Mouse (Mus musculus) ES-E14 (cell line): ENCODE measurements around the gene Pced1b. TPM values are rescaled to one million over a fixed set of nuclear protein-coding genes. Genes with fewer than 3 reads are reported as not detected.
"Not testable (repeated sequence)": the region's sequence is repeated elsewhere in the genome, so short reads cannot be mapped to it uniquely, and the experiment has no call there.

Experiments used
- DNase-seq: peaks from one replicate; pipeline ENCODE4 v3.0.0-alpha.2; 2013; ENCODE audit warnings: low read depth, low spot score
- H3K27ac ChIP-seq: 2 replicates; pipeline ENCODE4 v1.5.1; 2012; ENCODE audit warnings: low read depth, mild to moderate bottlenecking, low read length, moderate library complexity, mixed read lengths; ENCODE audit not compliant: poor library complexity, insufficient read depth, severe bottlenecking
- H3K36me3 ChIP-seq: 2 replicates; pipeline ENCODE4 v1.6.1; 2012; ENCODE audit warnings: mild to moderate bottlenecking, low read length, moderate library complexity, mixed read lengths; ENCODE audit not compliant: control insufficient read depth, poor library complexity, insufficient read depth, severe bottlenecking
- H3K4me1 ChIP-seq, 2 experiments: fragments of 150-350 bp in 1 of 2; sonication (generic) in 1 of 2; 2 replicates each; pipeline ENCODE4 v1.6.1; 2012; ENCODE audit warnings: low read length in 2 of 2, mild to moderate bottlenecking in 1 of 2, mixed read lengths in 1 of 2; ENCODE audit not compliant: control insufficient read depth in 2 of 2, insufficient read depth in 2 of 2, poor library complexity in 1 of 2
- H3K4me3 ChIP-seq, 2 experiments: fragments of 150-350 bp in 1 of 2; sonication (generic) in 1 of 2; 2 replicates each; pipeline ENCODE4 v1.5.1; 2012; ENCODE audit warnings: low read length in 2 of 2, low read depth in 1 of 2, mild to moderate bottlenecking in 1 of 2, mixed read lengths in 1 of 2; ENCODE audit not compliant: insufficient read depth in 1 of 2, poor library complexity in 1 of 2, severe bottlenecking in 1 of 2
- H3K9ac ChIP-seq: 2 replicates; pipeline ENCODE4 v1.6.1; 2012; ENCODE audit warnings: low read depth, mild to moderate bottlenecking, low read length, mixed read lengths; ENCODE audit not compliant: poor library complexity, insufficient read depth, severe bottlenecking
- H3K9me3 ChIP-seq: fragments of 150-350 bp; sonication (generic); 2 replicates; pipeline ENCODE4 v1.6.1; 2012; ENCODE audit warnings: low read depth, mild to moderate bottlenecking, low read length; ENCODE audit not compliant: control insufficient read depth, insufficient read depth
- CHD2 ChIP-seq: IDR thresholded peaks from 2 replicates; pipeline ENCODE4 v1.6.1; 2014; ENCODE audit warnings: mild to moderate bottlenecking, low read depth, low read length, inconsistent platforms
- HCFC1 ChIP-seq: IDR thresholded peaks from 2 replicates; pipeline ENCODE4 v1.6.1; 2012; ENCODE audit warnings: low read length, inconsistent platforms, borderline replicate concordance; ENCODE audit not compliant: insufficient read depth
- MAFK ChIP-seq: IDR thresholded peaks from 2 replicates; pipeline ENCODE4 v1.6.1; 2014; ENCODE audit warnings: mild to moderate bottlenecking, low read depth, low read length, inconsistent platforms; ENCODE audit not compliant: insufficient read depth
- ZC3H11A ChIP-seq: IDR thresholded peaks from 2 replicates; pipeline ENCODE4 v1.6.1; 2012; ENCODE audit warnings: low read depth, mild to moderate bottlenecking, inconsistent platforms, low read length, borderline replicate concordance
- ZNF384 ChIP-seq: IDR thresholded peaks from 2 replicates; pipeline ENCODE4 v1.6.1; 2012; ENCODE audit warnings: low read depth, low read length, inconsistent platforms
- in situ Hi-C, 2 experiments: fragments of 600-800 bp; cut with MboI; formaldehyde crosslinking; loops; one replicate each; pipeline ENCODE4 v1.15.1; 2025; ENCODE audit warnings: low sequenced_read_pairs in 2 of 2, inconsistent platforms in 1 of 2; ENCODE audit not compliant: unreplicated experiment in 2 of 2
- total RNA-seq: library from RNA; depleted of rRNA; stranded (reverse); fragments of 300-350 nt; gene quantifications from 2 replicates; pipeline ENCODE4 v1.2.3, GENCODE M21; 2012

Gene Pced1b
- total RNA-seq, 1 experiment: 29.0 TPM

GRCm38 (mm10) chr15:97209754-97210153, 37.2 kb upstream of the Pced1b start:
- in situ Hi-C loops, H3K9ac ChIP-seq, H3K36me3 ChIP-seq, DNase-seq, H3K27ac ChIP-seq, H3K4me1 ChIP-seq, H3K4me3 ChIP-seq, H3K9me3 ChIP-seq: not testable (repeated sequence)
- TF ChIP-seq MAFK: peak; percentile 70

DNA sequence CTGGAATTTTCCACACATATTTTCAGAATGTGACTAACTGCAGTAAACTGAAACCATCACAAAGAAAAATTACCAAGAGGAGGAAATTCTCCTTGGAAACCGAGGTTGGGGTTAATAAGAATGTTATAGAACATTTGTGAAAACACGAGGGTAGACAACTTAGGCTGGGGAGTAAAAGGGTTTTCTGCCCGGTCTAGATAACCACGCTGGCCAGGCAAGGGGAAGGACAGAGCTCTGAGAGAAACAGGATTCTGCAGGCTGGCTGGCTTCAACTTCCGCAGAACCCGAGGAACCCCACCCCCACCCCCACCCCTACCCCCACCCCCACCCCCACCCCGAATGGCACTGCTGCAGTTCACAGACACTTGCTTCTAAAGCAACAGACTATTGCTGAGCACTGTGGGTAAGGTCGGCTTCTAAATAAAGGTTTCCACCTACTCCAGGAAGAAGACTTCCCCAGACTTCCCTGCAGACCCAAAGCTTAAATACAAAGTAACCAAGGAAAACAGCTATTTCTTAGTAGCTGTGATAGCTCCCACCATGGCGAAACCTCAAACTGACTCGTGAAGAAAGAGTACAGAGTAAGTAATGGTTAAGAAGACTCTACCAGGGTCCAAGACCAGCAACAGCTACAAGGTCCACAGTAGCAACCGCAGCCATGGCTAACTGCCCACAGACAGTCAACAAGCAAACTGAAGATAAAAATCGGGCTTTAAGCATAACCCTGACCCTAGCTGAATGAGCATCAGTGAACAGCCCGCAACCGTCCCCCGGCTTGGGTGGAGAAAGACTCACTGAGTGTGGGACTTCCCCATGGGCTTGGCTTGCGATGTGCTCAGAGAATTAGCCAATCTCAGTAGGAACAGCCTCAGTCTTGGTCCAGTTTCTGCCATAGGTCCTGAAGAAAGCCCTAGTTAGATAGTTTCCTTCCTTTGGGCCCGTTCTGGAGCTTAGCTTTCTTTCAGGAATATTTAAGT, 34.1 kb upstream of the Pced1b start:
- Histone ChIP-seq H3K4me1 (no peaks in the 10 kb centered on the region; a peak in 1 of 4 replicates), H3K27ac (no peak overlapping the region), H3K36me3 (no peaks in the 10 kb centered on the region), H3K4me3 (no peak overlapping the region), H3K9me3 (no peaks in the 10 kb centered on the region), H3K9ac (no peak overlapping the region)
- TF ChIP-seq CHD2 (no peak), ZC3H11A (no peak), HCFC1 (no peak), ZNF384 (no peak), MAFK (no peak)
- no peak for DNase-seq
- in situ Hi-C loops: no loop called here

GRCm38 (mm10) chr15:97216843-97217242, 30.1 kb upstream of the Pced1b start:
- H3K27ac ChIP-seq: no peak overlapping the region; the same call in 1 of the 2 replicates
- H3K9ac ChIP-seq: no peak overlapping the region
- no peaks in the 10 kb centered on the region for H3K36me3 ChIP-seq
- H3K4me3 ChIP-seq: no peak overlapping the region
- no peak for TF ChIP-seq ZC3H11A
- no peak for TF ChIP-seq CHD2
- no peak for TF ChIP-seq HCFC1
- TF ChIP-seq MAFK: no peak
- TF ChIP-seq ZNF384: no peak
- in situ Hi-C loops: no loop called here
- H3K9me3 ChIP-seq: no peaks in the 10 kb centered on the region
- DNase-seq: no peak
- H3K4me1 ChIP-seq: no peaks in the 10 kb centered on the region; a peak in 1 of 4 replicates

DNA sequence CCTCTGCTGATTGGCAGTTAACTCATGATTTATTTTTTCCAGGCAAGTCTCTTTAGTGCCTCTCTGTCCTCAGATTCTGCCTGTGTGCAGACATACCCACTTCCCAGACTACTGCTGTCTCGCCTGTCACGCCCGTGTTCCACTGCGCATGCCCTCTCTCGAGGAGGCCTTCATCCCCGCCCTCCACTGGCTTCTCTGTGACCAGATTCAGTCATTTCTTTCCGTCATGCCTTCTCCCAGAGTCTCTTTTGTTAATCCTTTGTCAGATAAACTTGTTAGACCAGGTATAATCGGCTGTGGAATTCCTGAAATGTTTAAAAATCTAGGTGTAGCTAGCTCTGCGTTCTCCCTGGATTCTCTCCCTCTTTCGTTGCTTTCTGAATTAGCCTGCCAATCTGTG, 23.5 kb upstream of the Pced1b start:
- H3K4me3 ChIP-seq: no peak overlapping the region
- in situ Hi-C loops: no loop called here
- no peak for TF ChIP-seq ZC3H11A
- no peak for TF ChIP-seq CHD2
- TF ChIP-seq ZNF384: no peak
- TF ChIP-seq HCFC1: no peak
- no peak for TF ChIP-seq MAFK
- H3K27ac ChIP-seq: no peak overlapping the region
- no peak overlapping the region for H3K9ac ChIP-seq
- H3K4me1 ChIP-seq: no peaks in the 10 kb centered on the region
- no peak for DNase-seq
- H3K36me3 ChIP-seq: no peaks in the 10 kb centered on the region
- no peaks in the 10 kb centered on the region for H3K9me3 ChIP-seq

GRCm38 (mm10) chr15:97224003-97224402, 22.9 kb upstream of the Pced1b start:
- Histone ChIP-seq H3K27ac (no peak overlapping the region), H3K4me3 (no peak overlapping the region), H3K9me3 (no peaks in the 10 kb centered on the region), H3K36me3 (no peaks in the 10 kb centered on the region), H3K9ac (no peak overlapping the region), H3K4me1 (no peaks in the 10 kb centered on the region)
- TF ChIP-seq MAFK (no peak), HCFC1 (no peak)
- in situ Hi-C loops: no loop called here
- no peak for DNase-seq
